Mouse (Mus musculus): ENCODE measurements around the gene Bpifb9b. TPM values are rescaled to one million over a fixed set of nuclear protein-coding genes. Genes with fewer than 3 reads are reported as not detected.
"Not testable (repeated sequence)": the region's sequence is repeated elsewhere in the genome, so short reads cannot be mapped to it uniquely, and the experiment has no call there.

The Bpifb9b gene
- polyA plus RNA-seq, 1 experiment from 2014 or later, result not detected

- not testable (repeated sequence) for H3K27ac ChIP-seq (ENCODE audit: low read depth, low read length); H3K4me3 ChIP-seq (ENCODE audit: low read depth, low read length); H3K4me1 ChIP-seq (ENCODE audit: control insufficient read depth, insufficient read depth, low read length); H3K4me2 ChIP-seq; ATAC-seq (ENCODE audit: low FRiP score); H3K36me3 ChIP-seq (ENCODE audit: control insufficient read depth, insufficient read depth, low read length); H3K9me3 ChIP-seq (ENCODE audit: control insufficient read depth, low read length); H3K27me3 ChIP-seq (ENCODE audit: control insufficient read depth, insufficient read depth, low read length); H3K9ac ChIP-seq (ENCODE audit: low read length); DNase-seq (ENCODE audit: low spot score, missing footprints)
- WGBS, result 81% methylated on average over 5 of the region's 5 CpGs
Measured at GRCm38 (mm10) chr2:154313771-154314170, 6.7 kb downstream of the Bpifb9b start.

DNA sequence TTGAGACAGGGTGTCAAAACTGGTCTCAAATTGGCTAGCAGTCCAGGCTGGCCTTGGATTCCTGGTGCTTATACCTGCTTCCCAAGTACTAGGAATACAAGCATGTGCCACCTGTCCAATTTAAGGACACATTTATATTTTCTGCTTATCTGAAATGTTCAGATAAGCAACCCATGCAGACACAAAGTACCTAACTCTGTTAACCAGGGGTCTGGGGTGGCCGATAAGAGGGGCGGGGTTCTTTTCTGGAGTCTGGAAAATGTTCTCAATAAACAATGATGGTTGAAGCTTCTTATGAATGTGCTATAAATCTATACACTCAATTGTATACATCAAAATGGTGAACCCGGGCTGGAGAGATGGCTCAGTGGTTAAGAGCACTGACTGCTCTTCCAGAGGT, 19.8 kb downstream of the Bpifb9b start:
- Histone ChIP-seq H3K9me3 (ENCODE audit: control insufficient read depth, low read length) (no peaks in the 10 kb centered on the region), H3K27me3 (ENCODE audit: control insufficient read depth, insufficient read depth, low read length) (no peaks in the 10 kb centered on the region), H3K9ac (ENCODE audit: low read length) (no peak overlapping the region), H3K4me3 (ENCODE audit: low read depth, low read length) (no peak overlapping the region), H3K4me2 (no peak overlapping the region), H3K36me3 (ENCODE audit: control insufficient read depth, insufficient read depth, low read length) (no peaks in the 10 kb centered on the region), H3K27ac (ENCODE audit: low read depth, low read length) (no peak overlapping the region), H3K4me1 (ENCODE audit: control insufficient read depth, insufficient read depth, low read length) (no peaks in the 10 kb centered on the region)
- ATAC-seq (ENCODE audit: low FRiP score) (no peak), DNase-seq (ENCODE audit: low spot score, missing footprints) (no peak)
- 78% methylated on average over 3 of the region's 3 CpGs for WGBS

- WGBS, result 81% methylated on average over 4 of the region's 4 CpGs
- H3K9me3 ChIP-seq (ENCODE audit: control insufficient read depth, low read length), result no peaks in the 10 kb centered on the region
- no peaks in the 10 kb centered on the region for H3K27me3 ChIP-seq (ENCODE audit: control insufficient read depth, insufficient read depth, low read length)
- DNase-seq (ENCODE audit: low spot score, missing footprints) (no peak), ATAC-seq (ENCODE audit: low FRiP score) (no peak)
- no peak overlapping the region for H3K27ac ChIP-seq (ENCODE audit: low read depth, low read length)
- H3K9ac ChIP-seq (ENCODE audit: low read length), result no peak overlapping the region
- no peak overlapping the region for H3K4me3 ChIP-seq (ENCODE audit: low read depth, low read length)
- peaks cover 4% of the 10 kb centered on the region; the same call in 1 of the 2 replicates for H3K36me3 ChIP-seq (ENCODE audit: control insufficient read depth, insufficient read depth, low read length)
- no peaks in the 10 kb centered on the region for H3K4me1 ChIP-seq (ENCODE audit: control insufficient read depth, insufficient read depth, low read length)
- no peak overlapping the region for H3K4me2 ChIP-seq
Measured at GRCm38 (mm10) chr2:154335572-154335971, 28.5 kb downstream of the Bpifb9b start.

DNA sequence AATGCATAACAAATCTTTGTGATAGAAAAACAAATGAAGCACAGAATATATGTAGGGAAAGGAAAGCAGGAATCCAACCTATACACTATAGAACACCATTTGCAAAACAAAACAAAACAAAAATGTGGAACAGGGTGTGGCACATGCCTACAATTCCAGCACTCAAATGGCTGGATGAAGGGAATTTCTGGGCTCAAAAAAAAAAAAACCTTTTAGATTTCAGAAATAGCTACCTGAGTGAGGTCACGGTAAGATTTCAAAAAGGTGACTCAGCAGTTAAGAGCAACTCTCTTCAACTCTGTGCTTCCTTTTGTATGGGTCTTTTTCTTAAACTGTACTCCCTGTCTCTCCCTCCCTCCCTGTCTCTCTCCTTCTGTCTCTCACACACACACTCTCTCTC, 31.1 kb downstream of the Bpifb9b start:
- Histone ChIP-seq H3K27me3 (ENCODE audit: control insufficient read depth, insufficient read depth, low read length) (no peaks in the 10 kb centered on the region), H3K4me2 (no peak overlapping the region), H3K9me3 (ENCODE audit: control insufficient read depth, low read length) (no peaks in the 10 kb centered on the region), H3K36me3 (ENCODE audit: control insufficient read depth, insufficient read depth, low read length) (peaks cover 4% of the 10 kb centered on the region; the same call in 1 of the 2 replicates), H3K9ac (ENCODE audit: low read length) (no peak overlapping the region), H3K4me3 (ENCODE audit: low read depth, low read length) (no peak overlapping the region), H3K27ac (ENCODE audit: low read depth, low read length) (no peak overlapping the region), H3K4me1 (ENCODE audit: control insufficient read depth, insufficient read depth, low read length) (no peaks in the 10 kb centered on the region)
- 95% methylated on average over 1 of the region's 1 CpGs for WGBS
- no peak for DNase-seq (ENCODE audit: low spot score, missing footprints)
- ATAC-seq (ENCODE audit: low FRiP score), result no peak

- no peaks in the 10 kb centered on the region for H3K9me3 ChIP-seq (ENCODE audit: control insufficient read depth, low read length)
- WGBS, result 75% methylated on average over 2 of the region's 2 CpGs
- H3K4me3 ChIP-seq (ENCODE audit: low read depth, low read length), result no peak overlapping the region
- no peaks in the 10 kb centered on the region for H3K4me1 ChIP-seq (ENCODE audit: control insufficient read depth, insufficient read depth, low read length)
- DNase-seq (ENCODE audit: low spot score, missing footprints) (no peak), ATAC-seq (ENCODE audit: low FRiP score) (no peak)
- H3K4me2 ChIP-seq, result no peak overlapping the region
- H3K9ac ChIP-seq (ENCODE audit: low read length), result no peak overlapping the region
- H3K27me3 ChIP-seq (ENCODE audit: control insufficient read depth, insufficient read depth, low read length), result no peaks in the 10 kb centered on the region
- H3K36me3 ChIP-seq (ENCODE audit: control insufficient read depth, insufficient read depth, low read length), result peaks cover 4% of the 10 kb centered on the region; the same call in 1 of the 2 replicates
- H3K27ac ChIP-seq (ENCODE audit: low read depth, low read length), result no peak overlapping the region
Measured at GRCm38 (mm10) chr2:154339356-154339755, 32.3 kb downstream of the Bpifb9b start.

- H3K4me1 ChIP-seq (ENCODE audit: control insufficient read depth, insufficient read depth, low read length), result no peaks in the 10 kb centered on the region
- H3K27ac ChIP-seq (ENCODE audit: low read depth, low read length), result no peak overlapping the region
- no peak overlapping the region for H3K4me2 ChIP-seq
- no peak overlapping the region for H3K9ac ChIP-seq (ENCODE audit: low read length)
- WGBS, result 92% methylated on average over 3 of the region's 3 CpGs
- no peak for ATAC-seq (ENCODE audit: low FRiP score)
- no peaks in the 10 kb centered on the region for H3K9me3 ChIP-seq (ENCODE audit: control insufficient read depth, low read length)
- DNase-seq (ENCODE audit: low spot score, missing footprints), result no peak
- no peaks in the 10 kb centered on the region for H3K36me3 ChIP-seq (ENCODE audit: control insufficient read depth, insufficient read depth, low read length)
- H3K4me3 ChIP-seq (ENCODE audit: low read depth, low read length), result no peak overlapping the region
- H3K27me3 ChIP-seq (ENCODE audit: control insufficient read depth, insufficient read depth, low read length), result no peaks in the 10 kb centered on the region
Measured at GRCm38 (mm10) chr2:154348152-154348551, 41.1 kb downstream of the Bpifb9b start.

DNA sequence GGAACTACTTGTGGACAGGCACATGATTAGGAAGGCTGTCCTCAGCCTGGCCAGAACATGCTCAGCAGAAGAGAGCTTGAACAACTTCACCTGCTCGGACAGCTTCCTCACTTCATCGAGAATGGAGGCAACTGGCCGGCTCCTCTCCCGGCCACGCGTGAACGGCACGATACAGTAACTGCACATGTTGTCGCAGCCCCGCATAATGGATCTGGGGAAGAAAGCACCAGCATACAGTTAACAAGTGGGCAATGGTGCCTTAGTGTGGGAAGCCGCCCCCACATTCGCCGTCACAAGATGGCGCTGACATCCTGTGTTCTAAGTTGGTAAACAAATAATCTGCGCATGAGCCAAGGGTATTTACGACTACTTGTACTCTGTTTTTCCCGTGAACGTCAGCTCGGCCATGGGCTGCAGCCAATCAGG, 47.0 kb downstream of the Bpifb9b start:
- not testable (repeated sequence) for H3K36me3 ChIP-seq (ENCODE audit: control insufficient read depth, insufficient read depth, low read length); H3K4me1 ChIP-seq (ENCODE audit: control insufficient read depth, insufficient read depth, low read length); H3K27ac ChIP-seq (ENCODE audit: low read depth, low read length); ATAC-seq (ENCODE audit: low FRiP score); H3K27me3 ChIP-seq (ENCODE audit: control insufficient read depth, insufficient read depth, low read length); H3K9me3 ChIP-seq (ENCODE audit: control insufficient read depth, low read length)
- Histone ChIP-seq H3K9ac (ENCODE audit: low read length) (peak overlapping the region; percentile 38; the same call in 1 of the 2 replicates), H3K4me3 (ENCODE audit: low read depth, low read length) (peak overlapping the region; percentile 27), H3K4me2 (peak overlapping the region; percentile 30)
- WGBS, result 74% methylated on average over 14 of the region's 19 CpGs
- DNase-seq (ENCODE audit: low spot score, missing footprints), result peak; percentile 84

DNA sequence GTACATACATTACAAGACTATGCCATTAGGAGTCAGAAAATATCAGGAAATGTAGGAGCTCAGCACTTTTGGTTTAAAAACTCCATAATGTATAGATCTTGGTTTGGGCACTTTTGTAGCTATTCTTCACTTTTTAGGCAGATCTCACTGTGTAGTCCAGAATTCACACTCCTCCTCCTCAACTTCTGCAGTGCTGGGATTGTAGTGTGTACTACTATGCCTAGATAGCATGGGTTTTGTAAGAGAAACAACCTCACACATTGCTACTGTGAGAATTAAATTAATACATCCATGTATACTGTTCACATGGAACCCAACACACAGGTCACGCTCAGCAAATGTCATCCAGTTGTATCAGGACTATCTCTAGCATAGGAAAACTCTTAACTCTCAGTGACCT, 60.5 kb downstream of the Bpifb9b start:
- Histone ChIP-seq H3K4me3 (ENCODE audit: low read depth, low read length) (no peak overlapping the region), H3K4me2 (no peak overlapping the region), H3K27ac (ENCODE audit: low read depth, low read length) (no peak overlapping the region), H3K9me3 (ENCODE audit: control insufficient read depth, low read length) (no peaks in the 10 kb centered on the region), H3K4me1 (ENCODE audit: control insufficient read depth, insufficient read depth, low read length) (no peaks in the 10 kb centered on the region), H3K27me3 (ENCODE audit: control insufficient read depth, insufficient read depth, low read length) (no peaks in the 10 kb centered on the region), H3K9ac (ENCODE audit: low read length) (no peak overlapping the region), H3K36me3 (ENCODE audit: control insufficient read depth, insufficient read depth, low read length) (0 out of 2 replicates have a peak, but pooled peaks cover 2% of the 10 kb centered on the region)
- DNase-seq (ENCODE audit: low spot score, missing footprints), result no peak
- ATAC-seq (ENCODE audit: low FRiP score), result no peak
- 95% methylated on average over 1 of the region's 1 CpGs for WGBS
